Mouse (Mus musculus) stomach, embryonic 14.5 days (tissue): ENCODE measurements around the gene Rufy3. TPM values are rescaled to one million over a fixed set of nuclear protein-coding genes. Genes with fewer than 3 reads are reported as not detected.

ENCODE experiments used
- ATAC-seq: fragments of 200-750 bp; cut with Nextera tagmentation; 2 replicates; pipeline ENCODE4 v1.8.0; 2017; ENCODE audit warnings: low read depth, moderate TSS enrichment; ENCODE audit not compliant: insufficient number of reproducible peaks, insufficient read depth, low FRiP score
- H3K27ac ChIP-seq: fragments of 300-500 bp; sonication (generic); 2 replicates; pipeline ENCODE4 v1.5.1; 2014; ENCODE audit warnings: mild to moderate bottlenecking, low read length, moderate library complexity, mixed read lengths
- H3K27me3 ChIP-seq: fragments of 300-500 bp; sonication (generic); 2 replicates; pipeline ENCODE4 v1.6.1; 2014; ENCODE audit warnings: low read length, control low read depth, mixed read lengths; ENCODE audit not compliant: control insufficient read depth, insufficient read depth
- H3K36me3 ChIP-seq: fragments of 300-500 bp; sonication (generic); 2 replicates; pipeline ENCODE4 v1.6.1; 2014; ENCODE audit warnings: mild to moderate bottlenecking, control low read depth, low read length, moderate library complexity, mixed read lengths; ENCODE audit not compliant: control insufficient read depth, insufficient read depth
- H3K4me1 ChIP-seq: fragments of 300-500 bp; sonication (generic); 2 replicates; pipeline ENCODE4 v1.6.1; 2014; ENCODE audit warnings: low read length, control low read depth, mixed read lengths; ENCODE audit not compliant: control insufficient read depth, insufficient read depth
- H3K4me2 ChIP-seq: fragments of 300-500 bp; sonication (generic); replicated peaks from 2 replicates; pipeline ENCODE4 v1.6.1; 2014; ENCODE audit warnings: low read depth, low read length, control low read depth
- H3K4me3 ChIP-seq: fragments of 300-500 bp; sonication (generic); 2 replicates; pipeline ENCODE4 v1.5.1; 2014; ENCODE audit warnings: low read depth, low read length, control low read depth
- H3K9ac ChIP-seq: fragments of 300-500 bp; sonication (generic); replicated peaks from 2 replicates; pipeline ENCODE4 v1.6.1; 2014; ENCODE audit warnings: low read depth, mild to moderate bottlenecking, control low read depth, low read length, moderate library complexity, mixed read lengths
- H3K9me3 ChIP-seq: fragments of 300-500 bp; sonication (generic); 2 replicates; pipeline ENCODE4 v1.6.1; 2016; ENCODE audit warnings: low read depth, low read length, control low read depth; ENCODE audit not compliant: control insufficient read depth
- WGBS: fragments of 180-500 bp; shearing (Covaris S2); extraction: QIAGEN DNeasy Blood & Tissue Kit; methylation state at CpG from one replicate; pipeline ENCODE4 v1.1.7; 2014; 5-methylcytosine and 5-hydroxymethylcytosine counted together
- polyA plus RNA-seq: library from polyadenylated mRNA; unstranded; fragments of >200 nt; fragmentation: Nextera tagmentation; extraction: Ambion mirVana; gene quantifications from 2 replicates; pipeline ENCODE4 v1.2.1, GENCODE M21; 2014

Rufy3 gene
- polyA plus RNA-seq, 1 experiment from 2014 or later, result 25.1 TPM

- peak overlapping the region; percentile 65 for H3K4me3 ChIP-seq
- H3K4me1 ChIP-seq, result peaks cover 5% of the 10 kb centered on the region; the same call in 1 of the 2 replicates
Measured at GRCm38 (mm10) chr5:88566034-88566841, 1.4 kb downstream of the Rufy3 start.

GRCm38 (mm10) chr5:88569541-88569940 lies 4.7 kb downstream of the Rufy3 start:
- Histone ChIP-seq H3K27me3 (no peaks in the 10 kb centered on the region), H3K4me1 (peaks cover 5% of the 10 kb centered on the region; the same call in 1 of the 2 replicates), H3K36me3 (no peaks in the 10 kb centered on the region), H3K9me3 (no peaks in the 10 kb centered on the region), H3K4me2 (no peak overlapping the region), H3K9ac (no peak overlapping the region), H3K27ac (no peak overlapping the region), H3K4me3 (no peak overlapping the region)
- no peak for ATAC-seq
- WGBS, result 90% methylated on average over 3 of the region's 3 CpGs

More at GRCm38 (mm10) chr5:88566034-88566841, 1.4 kb downstream of the Rufy3 start:
- H3K36me3 ChIP-seq, result no peaks in the 10 kb centered on the region
- no peaks in the 10 kb centered on the region for H3K27me3 ChIP-seq
- 0 out of 2 replicates have a peak overlapping the region, but pooled peaks have one; percentile 63 for H3K9ac ChIP-seq
- peak overlapping the region; percentile 77; the same call in 1 of the 2 replicates for H3K27ac ChIP-seq
- H3K4me2 ChIP-seq, result peak overlapping the region; percentile 45
- ATAC-seq, result peak; percentile 29; the same call in 1 of the 2 replicates
- 3% methylated on average over 14 of the region's 14 CpGs for WGBS
- no peaks in the 10 kb centered on the region for H3K9me3 ChIP-seq

GRCm38 (mm10) chr5:88574829-88575228 lies 10.0 kb downstream of the Rufy3 start:
- H3K4me3 ChIP-seq, result no peak overlapping the region
- no peak overlapping the region for H3K9ac ChIP-seq
- ATAC-seq, result no peak
- no peaks in the 10 kb centered on the region for H3K27me3 ChIP-seq
- 89% methylated on average over 3 of the region's 3 CpGs for WGBS
- H3K9me3 ChIP-seq, result no peaks in the 10 kb centered on the region
- H3K4me1 ChIP-seq, result no peaks in the 10 kb centered on the region
- no peaks in the 10 kb centered on the region for H3K36me3 ChIP-seq
- H3K4me2 ChIP-seq, result no peak overlapping the region
- no peak overlapping the region for H3K27ac ChIP-seq

- H3K36me3 ChIP-seq, result no peaks in the 10 kb centered on the region
- peak; percentile 75 for ATAC-seq
- no peaks in the 10 kb centered on the region for H3K27me3 ChIP-seq
- 0 out of 2 replicates have a peak overlapping the region, but pooled peaks have one; percentile 52 for H3K27ac ChIP-seq
- H3K9me3 ChIP-seq, result no peaks in the 10 kb centered on the region
- H3K4me3 ChIP-seq, result no peak overlapping the region
- no peak overlapping the region for H3K9ac ChIP-seq
- no peaks in the 10 kb centered on the region for H3K4me1 ChIP-seq
- WGBS, result 58% methylated on average over 3 of the region's 3 CpGs
- H3K4me2 ChIP-seq, result no peak overlapping the region
Measured at GRCm38 (mm10) chr5:88575506-88576338, 10.9 kb downstream of the Rufy3 start.

- Histone ChIP-seq H3K4me2 (no peak overlapping the region), H3K4me3 (no peak overlapping the region), H3K9ac (no peak overlapping the region), H3K9me3 (no peaks in the 10 kb centered on the region), H3K36me3 (no peaks in the 10 kb centered on the region), H3K27me3 (no peaks in the 10 kb centered on the region), H3K4me1 (peaks cover 7% of the 10 kb centered on the region; the same call in 1 of the 2 replicates), H3K27ac (no peak overlapping the region)
- 51% methylated on average over 10 of the region's 10 CpGs for WGBS
- no peak for ATAC-seq
Measured at GRCm38 (mm10) chr5:88580681-88581080, 15.8 kb downstream of the Rufy3 start.

- Histone ChIP-seq H3K9me3 (no peaks in the 10 kb centered on the region), H3K4me3 (no peak overlapping the region), H3K4me1 (peaks cover 7% of the 10 kb centered on the region; the same call in 1 of the 2 replicates), H3K4me2 (no peak overlapping the region), H3K9ac (no peak overlapping the region), H3K36me3 (no peaks in the 10 kb centered on the region), H3K27me3 (no peaks in the 10 kb centered on the region), H3K27ac (no peak overlapping the region)
- 95% methylated on average over 6 of the region's 6 CpGs for WGBS
- no peak for ATAC-seq
Measured at GRCm38 (mm10) chr5:88581343-88581742, 16.5 kb downstream of the Rufy3 start.

- 61% methylated on average over 9 of the region's 9 CpGs for WGBS
- Histone ChIP-seq H3K4me2 (no peak overlapping the region), H3K27me3 (no peaks in the 10 kb centered on the region), H3K4me3 (no peak overlapping the region), H3K36me3 (no peaks in the 10 kb centered on the region), H3K9me3 (no peaks in the 10 kb centered on the region), H3K4me1 (peaks cover 11% of the 10 kb centered on the region; the same call in 1 of the 2 replicates), H3K9ac (no peak overlapping the region), H3K27ac (no peak overlapping the region)
- peak; percentile 57; the same call in 1 of the 2 replicates for ATAC-seq
Measured at GRCm38 (mm10) chr5:88583271-88584031, 18.6 kb downstream of the Rufy3 start.

- WGBS, result 48% methylated on average over 9 of the region's 9 CpGs
Measured at GRCm38 (mm10) chr5:88584061-88584460, 19.2 kb downstream of the Rufy3 start.

More at GRCm38 (mm10) chr5:88584061-88584460, 19.2 kb downstream of the Rufy3 start:
- peak overlapping the region; percentile 15; the same call in 1 of the 2 replicates for H3K4me2 ChIP-seq
- ATAC-seq, result no peak
- H3K27ac ChIP-seq, result no peak overlapping the region
- no peak overlapping the region for H3K9ac ChIP-seq
- H3K4me3 ChIP-seq, result peak overlapping the region; percentile 2; the same call in 1 of the 2 replicates
- peaks cover 11% of the 10 kb centered on the region; the same call in 1 of the 2 replicates for H3K4me1 ChIP-seq
- H3K27me3 ChIP-seq, result no peaks in the 10 kb centered on the region
- H3K36me3 ChIP-seq, result no peaks in the 10 kb centered on the region
- no peaks in the 10 kb centered on the region for H3K9me3 ChIP-seq
